Mouse (Mus musculus): ENCODE data around the gene Slc5a6. TPM values are rescaled to one million over a fixed set of nuclear protein-coding genes. Genes with fewer than 3 reads are reported as not detected.
A peak's percentile ranks its signal among the peaks of the same experiment; 100 is the strongest.
"Not testable (repeated sequence)": the region's sequence is repeated elsewhere in the genome, so short reads cannot be mapped to it uniquely, and the experiment has no call there.

Slc5a6 gene
- polyA plus RNA-seq, 2 experiments from 2014 or later, result 2.7 to 3.2 TPM

- peak; percentile 56 for ATAC-seq
These were observed 6.8 kb upstream of the Slc5a6 start for GRCm38 (mm10) chr5:31055216-31056140.

GRCm38 (mm10) chr5:31054261-31055215 lies 5.8 kb upstream of the Slc5a6 start, which contains the start of gene Cad:
TSS of gene Cad (plus strand) at chr5:31054780.
- ATAC-seq, result peak; percentile 95

GRCm38 (mm10) chr5:31053728-31054127 lies 5.0 kb upstream of the Slc5a6 start:
- not testable (repeated sequence) for ATAC-seq

GRCm38 (mm10) chr5:31050427-31050826 lies 1.7 kb upstream of the Slc5a6 start:
- no peak for ATAC-seq

- peak; percentile 93 for ATAC-seq
These were observed 619 bp downstream of the Slc5a6 start, which contains the start of gene Atraid for GRCm38 (mm10) chr5:31047848-31048762. TSS of gene Atraid (plus strand) at chr5:31048312.

- no peak for ATAC-seq
These were observed 1.6 kb downstream of the Slc5a6 start for GRCm38 (mm10) chr5:31047074-31047473.

- no peak for ATAC-seq
These were observed 2.3 kb downstream of the Slc5a6 start for GRCm38 (mm10) chr5:31046416-31046815.

GRCm38 (mm10) chr5:31038171-31038845 lies 10.4 kb downstream of the Slc5a6 start:
- no peak for ATAC-seq

GRCm38 (mm10) chr5:31036556-31036955 lies 12.2 kb downstream of the Slc5a6 start:
- ATAC-seq, result not testable (repeated sequence)

GRCm38 (mm10) chr5:31034669-31035068 lies 14.1 kb downstream of the Slc5a6 start:
- no peak for ATAC-seq

GRCm38 (mm10) chr5:31031508-31031907 lies 17.2 kb downstream of the Slc5a6 start:
- ATAC-seq, result no peak

GRCm38 (mm10) chr5:31030926-31031325 lies 17.8 kb downstream of the Slc5a6 start:
- ATAC-seq, result no peak

GRCm38 (mm10) chr5:31024641-31025040 lies 24.1 kb downstream of the Slc5a6 start:
- ATAC-seq, result no peak

- no peak for ATAC-seq
These were observed 25.5 kb downstream of the Slc5a6 start for GRCm38 (mm10) chr5:31023254-31023653.

GRCm38 (mm10) chr5:31022690-31023089 lies 26.0 kb downstream of the Slc5a6 start:
- ATAC-seq, result no peak

GRCm38 (mm10) chr5:31021790-31022189 lies 26.9 kb downstream of the Slc5a6 start:
- ATAC-seq, result not testable (repeated sequence)

- no peak for ATAC-seq
These were observed 32.8 kb downstream of the Slc5a6 start for GRCm38 (mm10) chr5:31015913-31016312.

- peak; percentile 95 for ATAC-seq
These were observed 36.0 kb downstream of the Slc5a6 start for GRCm38 (mm10) chr5:31012737-31013136.

- ATAC-seq, result peak; percentile 96
These were observed 44.5 kb downstream of the Slc5a6 start for GRCm38 (mm10) chr5:31004184-31004583.

GRCm38 (mm10) chr5:31001560-31001959 lies 47.2 kb downstream of the Slc5a6 start:
- no peak for ATAC-seq

- ATAC-seq, result no peak
These were observed 47.7 kb downstream of the Slc5a6 start for GRCm38 (mm10) chr5:31000993-31001392.

All from activated CD4-positive, CD25-positive, alpha-beta regulatory T cell, adult 4 months (primary cell).